Mouse (Mus musculus): ENCODE results near the gene Hk1. TPM values are rescaled to one million over a fixed set of nuclear protein-coding genes. Genes with fewer than 3 reads are reported as not detected.
A peak's percentile ranks its signal among the peaks of the same experiment; 100 is the strongest.
"Not testable (repeated sequence)": the region's sequence is repeated elsewhere in the genome, so short reads cannot be mapped to it uniquely, and the experiment has no call there.

Gene Hk1
- polyA plus RNA-seq, 1 experiment from 2014 or later = 44.7 TPM

- Histone ChIP-seq H3K27me3 (no peaks in the 10 kb centered on the region), H3K4me3 (no peak overlapping the region), H3K9me3 (no peaks in the 10 kb centered on the region), H3K4me1 (peaks cover 10% of the 10 kb centered on the region), H3K4me2 (replicated peaks) (no peak overlapping the region), H3K27ac (no peak overlapping the region), H3K9ac (no peak overlapping the region), H3K36me3 (no peaks in the 10 kb centered on the region; the same call in 1 of the 2 replicates)
- 85% methylated on average over 10 of the region's 10 CpGs for WGBS
- no peak for ATAC-seq (ENCODE audit: low FRiP score, low read depth)
Measured at GRCm38 (mm10) chr10:62328886-62329412, 50.8 kb downstream of the Hk1 start.

GRCm38 (mm10) chr10:62327572-62328317 lies 52.0 kb downstream of the Hk1 start:
- no peaks in the 10 kb centered on the region; the same call in 1 of the 2 replicates for H3K36me3 ChIP-seq
- H3K9ac ChIP-seq = 0 out of 2 replicates have a peak overlapping the region, but pooled peaks have one; percentile 2
- H3K9me3 ChIP-seq = no peaks in the 10 kb centered on the region
- 0 out of 2 replicates have a peak, but pooled peaks have one; percentile 24 for ATAC-seq (ENCODE audit: low FRiP score, low read depth)
- no peak overlapping the region for H3K4me2 ChIP-seq (replicated peaks)
- H3K4me1 ChIP-seq = peaks cover 10% of the 10 kb centered on the region
- 48% methylated on average over 23 of the region's 23 CpGs for WGBS
- no peaks in the 10 kb centered on the region for H3K27me3 ChIP-seq
- no peak overlapping the region for H3K4me3 ChIP-seq
- no peak overlapping the region for H3K27ac ChIP-seq

- Histone ChIP-seq H3K36me3 (no peaks in the 10 kb centered on the region; the same call in 1 of the 2 replicates), H3K9me3 (no peaks in the 10 kb centered on the region), H3K27me3 (no peaks in the 10 kb centered on the region), H3K9ac (no peak overlapping the region), H3K27ac (no peak overlapping the region), H3K4me2 (replicated peaks) (no peak overlapping the region), H3K4me1 (0 out of 2 replicates have a peak, but pooled peaks cover 5% of the 10 kb centered on the region), H3K4me3 (no peak overlapping the region)
- 75% methylated on average over 8 of the region's 8 CpGs for WGBS
- ATAC-seq (ENCODE audit: low FRiP score, low read depth) = no peak
Measured at GRCm38 (mm10) chr10:62326818-62327571, 52.7 kb downstream of the Hk1 start.

GRCm38 (mm10) chr10:62326002-62326401 lies 53.7 kb downstream of the Hk1 start:
- Histone ChIP-seq H3K27ac (no peak overlapping the region), H3K4me2 (replicated peaks) (no peak overlapping the region), H3K27me3 (no peaks in the 10 kb centered on the region), H3K9ac (no peak overlapping the region), H3K4me3 (no peak overlapping the region), H3K36me3 (no peaks in the 10 kb centered on the region; the same call in 1 of the 2 replicates), H3K9me3 (no peaks in the 10 kb centered on the region), H3K4me1 (0 out of 2 replicates have a peak, but pooled peaks cover 5% of the 10 kb centered on the region)
- no peak for ATAC-seq (ENCODE audit: low FRiP score, low read depth)
- WGBS = 94% methylated on average over 8 of the region's 8 CpGs

- not testable (repeated sequence) for H3K9me3 ChIP-seq; H3K4me2 ChIP-seq (replicated peaks); H3K9ac ChIP-seq; H3K27ac ChIP-seq; H3K36me3 ChIP-seq; H3K27me3 ChIP-seq; H3K4me3 ChIP-seq; ATAC-seq (ENCODE audit: low FRiP score, low read depth)
- WGBS = 85% methylated on average over 8 of the region's 8 CpGs
- H3K4me1 ChIP-seq = 0 out of 2 replicates have a peak, but pooled peaks cover 11% of the 10 kb centered on the region
Measured at GRCm38 (mm10) chr10:62322821-62323220, 56.9 kb downstream of the Hk1 start.

- Histone ChIP-seq H3K9ac (no peak overlapping the region), H3K4me3 (no peak overlapping the region), H3K36me3 (no peaks in the 10 kb centered on the region; the same call in 1 of the 2 replicates), H3K27me3 (no peaks in the 10 kb centered on the region), H3K4me1 (0 out of 2 replicates have a peak, but pooled peaks cover 8% of the 10 kb centered on the region), H3K4me2 (replicated peaks) (no peak overlapping the region), H3K27ac (no peak overlapping the region), H3K9me3 (no peaks in the 10 kb centered on the region)
- ATAC-seq (ENCODE audit: low FRiP score, low read depth) = no peak
- WGBS = 69% methylated on average over 9 of the region's 9 CpGs
Measured at GRCm38 (mm10) chr10:62321457-62321856, 58.3 kb downstream of the Hk1 start.

- no peak overlapping the region for H3K27ac ChIP-seq
- no peak overlapping the region for H3K4me3 ChIP-seq
- H3K4me1 ChIP-seq = 0 out of 2 replicates have a peak, but pooled peaks cover 9% of the 10 kb centered on the region
- H3K4me2 ChIP-seq (replicated peaks) = no peak overlapping the region
- ATAC-seq (ENCODE audit: low FRiP score, low read depth) = no peak
- H3K36me3 ChIP-seq = no peaks in the 10 kb centered on the region
- WGBS = 88% methylated on average over 9 of the region's 9 CpGs
- no peaks in the 10 kb centered on the region for H3K9me3 ChIP-seq
- H3K9ac ChIP-seq = no peak overlapping the region
- no peaks in the 10 kb centered on the region for H3K27me3 ChIP-seq
Measured at GRCm38 (mm10) chr10:62320402-62320978, 59.2 kb downstream of the Hk1 start.

- no peak for ATAC-seq (ENCODE audit: low FRiP score, low read depth)
- WGBS = 62% methylated on average over 7 of the region's 7 CpGs
- Histone ChIP-seq H3K27me3 (no peaks in the 10 kb centered on the region), H3K4me1 (peaks cover 16% of the 10 kb centered on the region; the same call in 1 of the 2 replicates), H3K36me3 (peaks cover 10% of the 10 kb centered on the region; the same call in 1 of the 2 replicates), H3K27ac (no peak overlapping the region), H3K9me3 (no peaks in the 10 kb centered on the region), H3K4me3 (no peak overlapping the region), H3K4me2 (replicated peaks) (no peak overlapping the region), H3K9ac (no peak overlapping the region)
Measured at GRCm38 (mm10) chr10:62319154-62319553, 60.6 kb downstream of the Hk1 start.

GRCm38 (mm10) chr10:62316467-62316866 lies 63.2 kb downstream of the Hk1 start:
- no peak overlapping the region for H3K27ac ChIP-seq
- no peak overlapping the region for H3K9ac ChIP-seq
- H3K4me2 ChIP-seq (replicated peaks) = no peak overlapping the region
- peaks cover 23% of the 10 kb centered on the region for H3K4me1 ChIP-seq
- no peak overlapping the region for H3K4me3 ChIP-seq
- H3K9me3 ChIP-seq = no peaks in the 10 kb centered on the region
- WGBS = 74% methylated on average over 8 of the region's 8 CpGs
- peaks cover 10% of the 10 kb centered on the region; the same call in 1 of the 2 replicates for H3K36me3 ChIP-seq
- no peaks in the 10 kb centered on the region for H3K27me3 ChIP-seq
- no peak for ATAC-seq (ENCODE audit: low FRiP score, low read depth)

- no peak overlapping the region for H3K9ac ChIP-seq
- no peaks in the 10 kb centered on the region for H3K9me3 ChIP-seq
- no peak overlapping the region for H3K4me2 ChIP-seq (replicated peaks)
- H3K4me1 ChIP-seq = peaks cover 29% of the 10 kb centered on the region
- H3K4me3 ChIP-seq = no peak overlapping the region
- no peak overlapping the region for H3K27ac ChIP-seq
- WGBS = 63% methylated on average over 15 of the region's 15 CpGs
- ATAC-seq (ENCODE audit: low FRiP score, low read depth) = no peak
- H3K36me3 ChIP-seq = peaks cover 10% of the 10 kb centered on the region; the same call in 1 of the 2 replicates
- no peaks in the 10 kb centered on the region for H3K27me3 ChIP-seq
Measured at GRCm38 (mm10) chr10:62313885-62314424, 65.8 kb downstream of the Hk1 start.

GRCm38 (mm10) chr10:62313140-62313539 lies 66.6 kb downstream of the Hk1 start:
- H3K4me1 ChIP-seq = peaks cover 26% of the 10 kb centered on the region
- no peak for ATAC-seq (ENCODE audit: low FRiP score, low read depth)

More at GRCm38 (mm10) chr10:62313140-62313539, 66.6 kb downstream of the Hk1 start:
- no peak overlapping the region for H3K4me3 ChIP-seq
- no peaks in the 10 kb centered on the region for H3K27me3 ChIP-seq
- no peak overlapping the region for H3K4me2 ChIP-seq (replicated peaks)
- H3K9me3 ChIP-seq = no peaks in the 10 kb centered on the region
- H3K27ac ChIP-seq = no peak overlapping the region
- WGBS = 83% methylated on average over 10 of the region's 10 CpGs
- H3K9ac ChIP-seq = no peak overlapping the region
- peaks cover 14% of the 10 kb centered on the region; the same call in 1 of the 2 replicates for H3K36me3 ChIP-seq
